Mouse (Mus musculus) splenic B cell, adult 2 months (primary cell): ENCODE results near the gene 1700037H04Rik.

Experiments
- DNase-seq: peaks from one replicate; pipeline ENCODE4 v3.0.0-alpha.2; 2011; ENCODE audit warnings: low read depth, low spot score
- H3K27me3 ChIP-seq: 2 replicates; pipeline ENCODE4 v1.6.1; 2012; ENCODE audit warnings: mild to moderate bottlenecking, low read length, moderate library complexity, mixed read lengths; ENCODE audit not compliant: control insufficient read depth, poor library complexity, insufficient read depth, severe bottlenecking
- H3K36me3 ChIP-seq: 2 replicates; pipeline ENCODE4 v1.6.1; 2012; ENCODE audit warnings: mild to moderate bottlenecking, low read length, moderate library complexity, mixed read lengths; ENCODE audit not compliant: control insufficient read depth, poor library complexity, insufficient read depth, severe bottlenecking

The 1700037H04Rik gene

DNA sequence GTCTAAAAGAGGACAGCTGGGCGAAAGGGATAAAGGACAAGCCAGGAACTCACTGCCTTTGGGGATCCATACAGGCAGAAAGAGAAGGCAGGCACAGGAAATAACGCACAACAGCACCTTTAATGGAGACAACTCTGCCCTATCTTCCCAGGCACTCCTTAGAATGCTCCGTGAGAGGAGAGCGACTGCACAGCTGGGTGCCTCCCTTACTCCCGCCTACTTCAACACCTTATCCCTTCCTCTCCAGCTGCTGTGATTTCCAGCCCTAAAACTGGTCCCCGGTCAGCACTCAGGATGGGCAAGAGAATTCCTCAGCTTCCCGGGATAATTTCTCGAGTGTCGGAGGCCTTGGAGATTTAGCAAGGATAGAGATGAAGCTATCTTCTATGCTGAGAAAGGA, 11.1 kb upstream of the 1700037H04Rik start:
- no peak for DNase-seq

GRCm38 (mm10) chr2:131168914-131169313, 9.0 kb upstream of the 1700037H04Rik start:
- Histone ChIP-seq H3K27me3 (no peaks in the 10 kb centered on the region), H3K36me3 (no peaks in the 10 kb centered on the region)
- DNase-seq = no peak

More for the DNA sequence above, 11.1 kb upstream of the 1700037H04Rik start:
- Histone ChIP-seq H3K27me3 (no peaks in the 10 kb centered on the region), H3K36me3 (no peaks in the 10 kb centered on the region)

GRCm38 (mm10) chr2:131167984-131168383, 8.1 kb upstream of the 1700037H04Rik start:
- DNase-seq = no peak
- no peaks in the 10 kb centered on the region for H3K36me3 ChIP-seq
- no peaks in the 10 kb centered on the region for H3K27me3 ChIP-seq

- no peak for DNase-seq
- Histone ChIP-seq H3K27me3 (no peaks in the 10 kb centered on the region), H3K36me3 (no peaks in the 10 kb centered on the region)
Measured at GRCm38 (mm10) chr2:131166172-131166571, 6.3 kb upstream of the 1700037H04Rik start.

DNA sequence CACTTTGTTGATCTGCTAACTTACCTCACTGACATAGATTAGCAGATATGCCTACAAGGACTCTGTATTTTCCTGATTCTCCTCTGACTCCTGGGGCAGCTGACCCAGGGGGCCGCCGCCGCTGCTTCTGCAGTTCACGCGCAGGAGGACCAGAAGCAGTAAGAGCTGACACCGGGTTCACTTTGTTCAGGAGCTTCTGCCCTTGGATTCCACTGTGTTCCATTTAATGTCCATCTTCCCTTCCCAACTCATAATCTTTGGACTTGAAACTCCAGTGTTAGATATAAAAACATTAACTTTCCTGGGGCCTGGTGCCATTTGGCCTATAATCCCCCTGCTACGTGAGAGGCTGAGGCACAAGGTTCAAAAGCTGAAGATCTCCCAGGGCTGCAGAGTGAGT, 4.0 kb upstream of the 1700037H04Rik start:
- Histone ChIP-seq H3K36me3 (no peaks in the 10 kb centered on the region), H3K27me3 (no peaks in the 10 kb centered on the region)
- DNase-seq = no peak

DNA sequence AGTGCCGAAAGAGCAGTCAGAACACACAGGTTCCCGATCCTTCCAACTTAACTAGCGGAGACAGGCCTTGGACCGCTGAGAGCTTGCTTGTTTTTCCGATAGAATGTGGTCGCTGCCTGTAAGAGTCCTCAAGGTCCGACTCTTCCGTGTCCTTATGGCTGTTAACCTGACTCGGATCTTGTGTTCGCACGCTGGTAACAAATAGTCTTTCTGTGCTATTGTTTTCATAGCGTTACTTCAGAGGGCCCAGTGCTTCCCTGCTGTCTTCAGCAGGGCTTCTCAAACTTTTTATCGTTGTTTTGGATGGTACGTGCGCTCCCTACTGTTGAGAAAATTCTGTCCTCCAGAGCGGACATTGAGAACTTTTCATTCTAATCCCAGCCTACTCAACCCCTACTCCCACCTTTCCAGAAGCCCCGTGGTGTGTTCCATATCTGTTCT, 810 bp upstream of the 1700037H04Rik start:
- Histone ChIP-seq H3K27me3 (no peaks in the 10 kb centered on the region), H3K36me3 (no peaks in the 10 kb centered on the region)
- DNase-seq = peak; percentile 45

DNA sequence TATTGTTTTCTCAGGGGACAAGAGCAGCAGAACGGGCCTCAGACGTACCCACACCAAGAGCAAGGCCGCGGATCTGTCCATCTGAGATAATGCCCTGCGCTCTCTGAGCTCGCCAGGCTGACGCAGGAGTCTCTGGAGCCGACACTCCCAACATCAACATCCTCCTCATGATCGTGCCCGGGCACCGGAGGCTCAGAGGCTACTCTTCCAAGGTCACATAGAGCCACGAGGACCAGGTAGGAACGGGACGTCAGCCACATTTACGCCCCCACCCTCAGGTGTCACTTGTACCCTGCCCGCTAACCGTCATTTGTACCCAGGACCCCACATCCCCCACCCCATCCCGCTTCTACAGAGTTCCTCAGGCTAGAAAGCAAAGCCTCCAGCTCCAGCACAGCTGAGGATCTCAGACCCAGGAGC, 380 bp downstream of the 1700037H04Rik start:
- no peaks in the 10 kb centered on the region for H3K27me3 ChIP-seq
- DNase-seq = no peak
- no peaks in the 10 kb centered on the region for H3K36me3 ChIP-seq

DNA sequence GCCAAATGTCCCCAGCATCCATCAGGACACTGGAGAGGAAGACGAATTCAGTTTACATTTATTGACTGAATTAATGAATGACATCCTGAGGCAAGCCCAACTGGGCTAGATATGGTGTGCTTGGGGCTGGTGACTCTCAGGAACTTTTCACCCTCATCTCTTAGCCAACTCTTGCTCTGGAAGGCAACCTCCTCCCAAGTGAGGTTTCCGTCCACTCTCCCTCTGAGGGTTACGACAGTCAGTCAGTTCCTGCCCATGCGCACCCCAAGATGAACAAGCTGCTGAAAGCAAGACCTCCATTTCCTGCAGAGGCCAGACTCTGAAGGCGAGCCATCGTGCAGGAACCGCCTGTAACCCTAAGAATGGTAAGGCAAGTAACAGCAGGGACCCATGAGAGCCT, 2.9 kb downstream of the 1700037H04Rik start:
- no peak for DNase-seq
- Histone ChIP-seq H3K27me3 (no peaks in the 10 kb centered on the region), H3K36me3 (peaks cover 3% of the 10 kb centered on the region; the same call in 1 of the 2 replicates)

DNA sequence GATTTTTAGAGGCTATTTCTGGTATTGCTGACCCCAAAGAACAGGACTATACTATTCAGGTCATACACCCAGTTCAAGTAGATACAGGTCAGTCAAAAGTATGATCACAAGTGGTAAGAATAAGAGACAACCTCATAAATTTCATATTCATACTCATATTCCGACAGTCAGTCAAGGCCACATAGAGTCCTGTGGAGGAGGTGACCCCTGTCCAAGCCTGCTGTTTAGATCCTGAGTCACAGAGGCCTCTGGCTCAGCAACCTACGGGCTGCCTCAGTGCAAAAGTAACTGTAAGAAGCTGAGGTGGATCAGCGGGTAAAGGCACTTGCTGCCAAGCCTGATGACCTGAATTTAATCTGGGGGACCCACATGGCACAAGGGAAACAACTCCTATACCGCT, 5.8 kb downstream of the 1700037H04Rik start:
- Histone ChIP-seq H3K36me3 (peaks cover 4% of the 10 kb centered on the region; the same call in 1 of the 2 replicates), H3K27me3 (no peaks in the 10 kb centered on the region)
- no peak for DNase-seq

- DNase-seq = no peak
Measured at GRCm38 (mm10) chr2:131152166-131152730, 7.6 kb downstream of the 1700037H04Rik start.

DNA sequence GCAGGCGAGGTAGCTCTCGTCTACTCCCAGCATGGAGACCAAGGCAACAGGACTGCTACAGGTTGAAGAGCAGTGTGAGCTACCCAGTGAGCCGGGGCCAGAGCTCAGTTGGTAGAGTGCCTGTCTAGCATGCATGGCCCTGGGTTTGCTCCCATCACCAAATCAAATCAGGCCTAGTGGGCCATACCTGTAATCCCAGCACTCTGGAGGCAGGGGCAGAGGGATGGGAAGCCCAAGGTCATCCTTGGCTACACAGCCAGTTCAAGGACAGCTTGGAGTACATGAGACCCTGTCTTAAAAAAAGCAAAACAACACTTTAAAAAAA, 10.7 kb downstream of the 1700037H04Rik start:
- Histone ChIP-seq H3K27me3 (no peaks in the 10 kb centered on the region), H3K36me3 (peaks cover 4% of the 10 kb centered on the region; the same call in 1 of the 2 replicates)
- DNase-seq = no peak

More at GRCm38 (mm10) chr2:131152166-131152730, 7.6 kb downstream of the 1700037H04Rik start:
- peaks cover 4% of the 10 kb centered on the region; the same call in 1 of the 2 replicates for H3K36me3 ChIP-seq
- H3K27me3 ChIP-seq = no peaks in the 10 kb centered on the region

DNA sequence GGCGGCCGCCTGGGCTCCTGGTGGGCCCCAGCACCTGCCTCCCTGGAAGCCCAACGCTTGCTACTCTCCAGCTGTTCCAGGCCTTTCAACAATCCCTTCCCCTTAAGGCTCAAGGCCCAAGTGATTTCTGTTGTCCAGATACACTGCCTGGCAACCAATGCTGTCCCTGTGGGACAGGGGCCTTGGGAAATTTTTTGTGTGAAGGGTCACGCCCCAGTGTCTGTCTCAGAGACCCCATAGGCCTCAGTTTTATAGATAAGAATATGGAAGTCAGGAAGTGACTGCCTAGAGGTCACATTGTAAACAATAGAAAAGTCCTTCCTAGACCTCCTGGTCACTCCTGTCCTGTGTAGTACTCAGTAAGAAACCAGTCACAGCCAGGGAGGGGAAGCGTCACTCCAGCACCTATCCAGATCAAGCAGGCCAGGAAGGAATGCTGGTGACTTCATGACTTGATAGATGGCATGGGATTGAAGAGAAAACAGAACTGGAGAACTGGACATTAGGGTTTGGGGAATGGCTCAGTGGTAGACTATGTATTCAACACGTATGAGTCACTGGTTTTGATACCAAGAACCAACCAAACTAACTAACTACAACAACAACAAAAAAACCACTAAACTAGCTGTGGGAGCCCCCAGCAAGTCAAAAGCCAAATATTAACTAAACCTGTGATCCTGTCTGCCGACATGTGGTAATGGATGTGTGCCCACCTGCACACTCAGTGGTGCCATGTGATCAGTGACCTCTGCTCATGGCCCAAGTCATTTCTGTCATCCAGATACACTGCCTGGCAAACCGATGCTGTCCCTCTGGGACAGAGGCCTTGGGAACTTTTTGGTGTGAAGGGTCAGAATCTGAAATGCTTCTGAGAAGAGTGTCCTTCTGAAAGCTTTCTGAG, 11.3 kb downstream of the 1700037H04Rik start:
- no peak for DNase-seq
- H3K27me3 ChIP-seq = no peaks in the 10 kb centered on the region
- H3K36me3 ChIP-seq = peaks cover 4% of the 10 kb centered on the region; the same call in 1 of the 2 replicates

DNA sequence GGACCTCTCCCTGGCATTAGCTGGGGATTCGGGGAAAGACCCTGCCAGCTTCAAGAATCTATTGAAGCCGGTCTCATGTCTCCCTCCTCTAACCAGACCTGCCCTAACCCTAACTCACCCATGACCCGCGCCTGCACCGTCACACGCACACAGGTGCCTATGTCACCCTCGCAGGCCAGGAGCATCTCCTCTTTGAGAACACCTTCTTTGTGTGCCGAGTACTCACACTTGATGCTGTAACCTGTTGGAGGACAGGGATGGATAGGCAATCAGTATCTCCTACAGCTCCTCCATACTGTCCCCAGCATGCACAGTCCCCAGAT, 12.9 kb downstream of the 1700037H04Rik start:
- no peak for DNase-seq
- Histone ChIP-seq H3K36me3 (peaks cover 2% of the 10 kb centered on the region; the same call in 1 of the 2 replicates), H3K27me3 (no peaks in the 10 kb centered on the region)

- Histone ChIP-seq H3K27me3 (no peaks in the 10 kb centered on the region), H3K36me3 (peaks cover 2% of the 10 kb centered on the region; the same call in 1 of the 2 replicates)
- DNase-seq = no peak
Measured at GRCm38 (mm10) chr2:131146193-131147042, 13.5 kb downstream of the 1700037H04Rik start.
